Mouse (Mus musculus): ENCODE measurements around the gene Atp10a.

DNA sequence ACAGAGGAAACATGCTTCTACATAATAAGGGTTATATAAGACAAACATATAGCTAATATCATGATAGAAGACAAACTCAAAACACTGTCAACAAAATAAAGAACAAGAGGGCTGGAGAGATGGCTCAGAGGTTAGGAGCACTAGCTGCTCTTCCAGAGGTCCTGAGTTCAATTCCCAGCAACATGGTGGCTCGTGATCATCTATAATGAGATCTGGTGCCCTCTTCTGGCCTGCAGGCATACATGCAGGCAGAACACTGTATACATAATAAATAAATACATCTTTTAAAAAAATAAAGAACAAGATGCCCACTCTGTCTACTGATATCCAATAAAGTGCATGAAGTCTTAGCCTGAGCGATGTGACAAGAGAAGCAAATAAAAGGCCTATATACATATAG is 26.7 kb upstream of the Atp10a start:
- TF ChIP-seq CTCF (IDR thresholded peaks at IDR 0.05; ENCODE audit: low read depth) (no peak), EP300 (IDR thresholded peaks at IDR 0.05; ENCODE audit: low read depth) (no peak)

Measured in liver, embryonic 14.5 days (tissue).